Mouse (Mus musculus) hindbrain, postnatal 0 days (tissue): ENCODE data around the gene Nthl1. TPM values are rescaled to one million over a fixed set of nuclear protein-coding genes. Genes with fewer than 3 reads are reported as not detected.

ENCODE experiments used
- ATAC-seq: fragments of 200-750 bp; cut with Nextera tagmentation; 2 replicates; pipeline ENCODE4 v1.8.0; 2017; ENCODE audit warnings: mild to moderate bottlenecking, moderate TSS enrichment, moderate library complexity
- DNase-seq: peaks from one replicate; pipeline ENCODE4 v3.0.0-alpha.2; 2015; ENCODE audit warnings: low spot score
- H3K27ac ChIP-seq: fragments of 300-500 bp; sonication (generic); 2 replicates; pipeline ENCODE4 v1.5.1; 2014; ENCODE audit warnings: mild to moderate bottlenecking
- H3K27me3 ChIP-seq: fragments of 300-500 bp; sonication (generic); 2 replicates; pipeline ENCODE4 v1.6.1; 2014; ENCODE audit warnings: low read length, mixed read lengths; ENCODE audit not compliant: insufficient read depth
- H3K36me3 ChIP-seq: fragments of 300-500 bp; sonication (generic); 2 replicates; pipeline ENCODE4 v1.6.1; 2014; ENCODE audit warnings: low read length, mixed read lengths; ENCODE audit not compliant: insufficient read depth
- H3K4me1 ChIP-seq: fragments of 300-500 bp; sonication (generic); 2 replicates; pipeline ENCODE4 v1.6.1; 2014; ENCODE audit warnings: antibody characterized with exemption, low read length, mixed read lengths; ENCODE audit not compliant: insufficient read depth
- H3K4me2 ChIP-seq: fragments of 300-500 bp; sonication (generic); 2 replicates; pipeline ENCODE4 v1.6.1; 2014; ENCODE audit warnings: low read depth, mild to moderate bottlenecking, low read length, moderate library complexity, mixed read lengths
- H3K4me3 ChIP-seq: fragments of 300-500 bp; sonication (generic); 2 replicates; pipeline ENCODE4 v1.5.1; 2014; ENCODE audit warnings: low read length
- H3K9ac ChIP-seq: fragments of 300-500 bp; sonication (generic); replicated peaks from 2 replicates; pipeline ENCODE4 v1.6.1; 2014; ENCODE audit warnings: mild to moderate bottlenecking, low read length, moderate library complexity, mixed read lengths
- H3K9me3 ChIP-seq: fragments of 300-500 bp; sonication (generic); 2 replicates; pipeline ENCODE4 v1.6.1; 2016; ENCODE audit warnings: low read length, mixed read lengths
- CTCF ChIP-seq: IDR thresholded peaks from 2 replicates; pipeline ENCODE4 v1.5.1; 2016; ENCODE audit warnings: antibody characterized with exemption, control low read depth, low read depth
- WGBS: fragments of 180-500 bp; shearing (Covaris S2); extraction: QIAGEN DNeasy Blood & Tissue Kit; methylation state at CpG from one replicate; pipeline ENCODE4 v1.1.7; 2014; 5-methylcytosine and 5-hydroxymethylcytosine counted together
- polyA plus RNA-seq: library from polyadenylated mRNA; unstranded; fragments of >200 nt; fragmentation: Nextera tagmentation; extraction: Ambion mirVana; gene quantifications from 2 replicates; pipeline ENCODE4 v1.2.1, GENCODE M21; 2015
- total RNA-seq: library from RNA; depleted of rRNA; stranded (reverse); fragments of >200 nt; gene quantifications from 2 replicates; pipeline ENCODE4 v1.2.3, GENCODE M21; 2014

Nthl1 gene
- total and polyA plus RNA-seq, 2 experiments from 2014 or later, result 4.2 to 7.2 TPM

DNA sequence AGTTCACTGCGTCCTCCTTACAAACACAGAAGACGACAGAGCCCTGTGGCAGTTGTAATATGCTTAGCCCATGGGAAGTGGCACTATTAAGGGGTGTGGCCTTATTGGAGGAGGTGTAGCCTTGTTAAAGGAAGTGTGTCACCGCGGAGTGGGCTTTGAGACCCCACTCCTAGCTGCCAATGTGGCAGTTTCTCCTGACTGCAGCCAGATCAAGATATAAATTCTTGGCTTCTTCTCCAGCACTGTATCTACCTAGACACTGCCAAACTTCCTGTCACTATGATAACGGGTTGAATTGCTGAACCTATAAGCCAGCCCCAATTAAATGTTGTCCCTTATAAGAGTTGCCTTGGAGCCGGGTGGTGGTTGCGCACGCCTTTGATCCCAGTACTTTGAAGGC, 7.0 kb upstream of the Nthl1 start:
- WGBS, result 91% methylated on average over 8 of the region's 8 CpGs
- Histone ChIP-seq H3K27me3 (no peaks in the 10 kb centered on the region), H3K4me3 (no peak overlapping the region), H3K4me2 (no peak overlapping the region), H3K27ac (no peak overlapping the region), H3K9ac (no peak overlapping the region), H3K36me3 (peaks cover 84% of the 10 kb centered on the region), H3K4me1 (no peaks in the 10 kb centered on the region), H3K9me3 (no peaks in the 10 kb centered on the region)
- ATAC-seq (no peak), DNase-seq (no peak)
- no peak for TF ChIP-seq CTCF

- Histone ChIP-seq H3K27ac (no peak overlapping the region), H3K9me3 (no peaks in the 10 kb centered on the region), H3K4me2 (no peak overlapping the region), H3K9ac (no peak overlapping the region), H3K27me3 (no peaks in the 10 kb centered on the region), H3K4me1 (peaks cover 4% of the 10 kb centered on the region; the same call in 1 of the 2 replicates), H3K36me3 (peaks cover 58% of the 10 kb centered on the region), H3K4me3 (no peak overlapping the region)
- peak; percentile 95 for TF ChIP-seq CTCF
- no peak for ATAC-seq
- 48% methylated on average over 5 of the region's 5 CpGs for WGBS
- DNase-seq, result peak; percentile 56
These were observed 3.8 kb upstream of the Nthl1 start for GRCm38 (mm10) chr17:24628646-24629045.

GRCm38 (mm10) chr17:24630072-24630471, 2.4 kb upstream of the Nthl1 start:
- no peak for ATAC-seq
- Histone ChIP-seq H3K4me2 (no peak overlapping the region), H3K9ac (no peak overlapping the region), H3K27ac (no peak overlapping the region), H3K27me3 (no peaks in the 10 kb centered on the region), H3K36me3 (peaks cover 44% of the 10 kb centered on the region), H3K4me3 (no peak overlapping the region), H3K9me3 (no peaks in the 10 kb centered on the region), H3K4me1 (peaks cover 4% of the 10 kb centered on the region; the same call in 1 of the 2 replicates)
- DNase-seq, result no peak
- no peak for TF ChIP-seq CTCF
- WGBS, result 89% methylated on average over 14 of the region's 14 CpGs

DNA sequence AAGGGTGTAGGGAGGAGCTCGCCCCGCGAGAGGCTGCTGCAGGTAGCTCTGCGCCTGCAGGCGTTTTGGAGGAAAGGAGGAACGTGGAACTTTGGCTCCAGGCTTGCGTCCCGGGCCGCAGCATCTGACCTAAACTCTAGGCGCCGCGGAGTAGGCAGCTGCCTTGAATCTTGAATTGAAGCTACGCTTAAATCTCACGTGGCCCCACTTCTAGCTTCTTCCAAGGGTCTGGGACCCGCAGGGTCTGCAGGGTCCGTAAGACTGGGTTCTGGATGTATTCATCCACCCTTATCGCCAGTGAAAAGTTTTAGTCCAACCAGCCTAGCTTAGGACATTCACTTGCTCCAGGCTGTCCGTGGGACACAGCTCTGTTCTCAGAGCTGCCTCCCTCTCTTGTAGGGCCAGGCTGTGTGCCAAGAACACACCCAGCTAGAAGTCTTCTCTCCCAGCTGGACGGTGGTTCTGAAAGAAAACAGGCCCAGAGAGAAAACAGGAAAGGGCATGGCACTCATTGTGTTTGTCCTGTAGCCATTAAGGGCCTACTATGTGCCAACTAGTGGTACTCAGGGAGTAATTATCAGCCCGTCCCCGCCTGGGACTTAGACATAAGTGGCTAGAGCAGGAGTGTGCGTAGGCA, 451 bp downstream of the Nthl1 start:
- ATAC-seq, result peak; percentile 39

GRCm38 (mm10) chr17:24633831-24634230, 1.4 kb downstream of the Nthl1 start:
- WGBS, result 96% methylated on average over 11 of the region's 11 CpGs
- DNase-seq, result no peak

More for the DNA sequence above, 451 bp downstream of the Nthl1 start:
- no peaks in the 10 kb centered on the region for H3K27me3 ChIP-seq
- H3K4me3 ChIP-seq, result peak overlapping the region; percentile 63
- 11% methylated on average over 22 of the region's 22 CpGs for WGBS
- DNase-seq, result peak; percentile 49
- H3K4me1 ChIP-seq, result peaks cover 4% of the 10 kb centered on the region; the same call in 1 of the 2 replicates
- H3K27ac ChIP-seq, result peak overlapping the region; percentile 84
- TF ChIP-seq CTCF, result no peak
- peaks cover 25% of the 10 kb centered on the region for H3K36me3 ChIP-seq
- H3K9me3 ChIP-seq, result no peaks in the 10 kb centered on the region
- H3K9ac ChIP-seq, result peak overlapping the region; percentile 64
- H3K4me2 ChIP-seq, result peak overlapping the region; percentile 89

DNA sequence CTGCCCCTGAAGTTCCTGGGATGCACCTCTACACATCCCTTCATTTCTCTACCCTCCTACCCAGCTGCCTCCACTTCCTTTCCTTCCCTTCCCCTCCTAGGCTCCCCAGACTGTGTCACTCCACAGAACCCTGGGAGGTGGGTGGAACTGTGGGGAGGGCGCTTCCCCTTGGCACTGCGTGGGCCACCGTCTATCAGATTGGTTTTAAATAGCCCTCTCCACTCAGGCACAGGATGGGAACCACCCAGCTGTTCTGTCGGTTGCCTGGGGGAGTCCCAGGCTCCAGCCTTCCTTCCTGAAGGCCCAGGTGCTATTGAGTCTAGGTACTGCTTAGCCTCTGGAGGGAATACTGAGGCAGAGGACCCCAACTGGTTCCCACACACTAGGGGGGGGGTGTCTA, 2.5 kb downstream of the Nthl1 start:
- Histone ChIP-seq H3K9me3 (no peaks in the 10 kb centered on the region), H3K4me2 (no peak overlapping the region), H3K27me3 (no peaks in the 10 kb centered on the region), H3K4me3 (no peak overlapping the region), H3K36me3 (peaks cover 23% of the 10 kb centered on the region; the same call in 1 of the 2 replicates), H3K4me1 (peaks cover 4% of the 10 kb centered on the region; the same call in 1 of the 2 replicates), H3K27ac (no peak overlapping the region), H3K9ac (no peak overlapping the region)
- no peak for TF ChIP-seq CTCF
- 89% methylated on average over 4 of the region's 4 CpGs for WGBS
- ATAC-seq (no peak), DNase-seq (no peak)

More at GRCm38 (mm10) chr17:24633831-24634230, 1.4 kb downstream of the Nthl1 start:
- Histone ChIP-seq H3K9ac (no peak overlapping the region), H3K4me1 (peaks cover 4% of the 10 kb centered on the region; the same call in 1 of the 2 replicates), H3K27ac (peak overlapping the region; percentile 84; the same call in 1 of the 2 replicates), H3K36me3 (peaks cover 19% of the 10 kb centered on the region; the same call in 1 of the 2 replicates), H3K4me2 (no peak overlapping the region), H3K4me3 (no peak overlapping the region), H3K9me3 (no peaks in the 10 kb centered on the region), H3K27me3 (no peaks in the 10 kb centered on the region)
- no peak for TF ChIP-seq CTCF
- no peak for ATAC-seq

GRCm38 (mm10) chr17:24635694-24636093, 3.2 kb downstream of the Nthl1 start:
- no peak for ATAC-seq
- Histone ChIP-seq H3K4me1 (peaks cover 4% of the 10 kb centered on the region; the same call in 1 of the 2 replicates), H3K4me2 (no peak overlapping the region), H3K9me3 (no peaks in the 10 kb centered on the region), H3K4me3 (no peak overlapping the region), H3K27me3 (no peaks in the 10 kb centered on the region), H3K27ac (no peak overlapping the region), H3K36me3 (peaks cover 18% of the 10 kb centered on the region; the same call in 1 of the 2 replicates), H3K9ac (no peak overlapping the region)
- WGBS, result 94% methylated on average over 5 of the region's 5 CpGs
- DNase-seq, result no peak
- no peak for TF ChIP-seq CTCF
